Mouse (Mus musculus) mesoderm, embryonic 11.5 days (tissue): ENCODE measurements around the gene Fig4.

ENCODE experiments used
- DNase-seq: peaks from one replicate; pipeline ENCODE4 v3.0.0-alpha.2; 2012; ENCODE audit warnings: low read depth, low spot score

Gene Fig4

GRCm38 (mm10) chr10:41261218-41261617 lies 41.8 kb downstream of the Fig4 start:
- no peak for DNase-seq

- no peak for DNase-seq
These were observed 42.6 kb downstream of the Fig4 start for GRCm38 (mm10) chr10:41260243-41261006.

GRCm38 (mm10) chr10:41250749-41251065 lies 52.4 kb downstream of the Fig4 start:
- DNase-seq = peak; percentile 26

- peak; percentile 22 for DNase-seq
These were observed 52.9 kb downstream of the Fig4 start for GRCm38 (mm10) chr10:41250045-41250748.

GRCm38 (mm10) chr10:41249006-41249659 lies 53.9 kb downstream of the Fig4 start:
- DNase-seq = no peak

- no peak for DNase-seq
These were observed 55.1 kb downstream of the Fig4 start for GRCm38 (mm10) chr10:41247800-41248473.

GRCm38 (mm10) chr10:41246111-41246510 lies 56.9 kb downstream of the Fig4 start:
- no peak for DNase-seq

GRCm38 (mm10) chr10:41245477-41245876 lies 57.6 kb downstream of the Fig4 start:
- DNase-seq = no peak

GRCm38 (mm10) chr10:41245028-41245427 lies 58.0 kb downstream of the Fig4 start:
- no peak for DNase-seq

GRCm38 (mm10) chr10:41243930-41244329 lies 59.1 kb downstream of the Fig4 start:
- no peak for DNase-seq

- no peak for DNase-seq
These were observed 61.4 kb downstream of the Fig4 start for GRCm38 (mm10) chr10:41241558-41242242.

GRCm38 (mm10) chr10:41241080-41241479 lies 62.0 kb downstream of the Fig4 start:
- DNase-seq = no peak

- no peak for DNase-seq
These were observed 67.0 kb downstream of the Fig4 start for GRCm38 (mm10) chr10:41236020-41236419.

GRCm38 (mm10) chr10:41235584-41235983 lies 67.5 kb downstream of the Fig4 start:
- DNase-seq = no peak

GRCm38 (mm10) chr10:41235159-41235558 lies 67.9 kb downstream of the Fig4 start:
- no peak for DNase-seq

- DNase-seq = no peak
These were observed 68.5 kb downstream of the Fig4 start for GRCm38 (mm10) chr10:41234552-41234951.

- DNase-seq = no peak
These were observed 69.9 kb downstream of the Fig4 start for GRCm38 (mm10) chr10:41233140-41233539.

- DNase-seq = no peak
These were observed 71.8 kb downstream of the Fig4 start for GRCm38 (mm10) chr10:41231163-41231835.

GRCm38 (mm10) chr10:41227626-41228025 lies 75.4 kb downstream of the Fig4 start:
- DNase-seq = no peak

GRCm38 (mm10) chr10:41223499-41223898 lies 79.6 kb downstream of the Fig4 start:
- DNase-seq = no peak

GRCm38 (mm10) chr10:41221204-41221603 lies 81.9 kb downstream of the Fig4 start:
- DNase-seq = no peak
